Mouse (Mus musculus): ENCODE results near the gene Arf3. TPM values are rescaled to one million over a fixed set of nuclear protein-coding genes. Genes with fewer than 3 reads are reported as not detected.
A peak's percentile ranks its signal among the peaks of the same experiment; 100 is the strongest.

The Arf3 gene
- polyA plus RNA-seq, 1 experiment from 2014 or later, result 31.8 TPM

GRCm38 (mm10) chr15:98806809-98807770 lies 44.1 kb upstream of the Arf3 start:
- under 1% methylated on average over 57 of the region's 58 CpGs for WGBS
- Histone ChIP-seq H3K36me3 (ENCODE audit: control insufficient read depth, insufficient read depth) (0 out of 2 replicates have a peak, but pooled peaks cover 5% of the 10 kb centered on the region), H3K4me1 (replicated peaks; ENCODE audit: control insufficient read depth, insufficient read depth, low read length) (0 out of 2 replicates have a peak, but pooled peaks cover 19% of the 10 kb centered on the region), H3K4me3 (ENCODE audit: low read depth, low read length) (peak overlapping the region; percentile 44), H3K4me2 (replicated peaks; ENCODE audit: low read depth) (peak overlapping the region; percentile 82), H3K27me3 (replicated peaks; ENCODE audit: control insufficient read depth, insufficient read depth, low read length) (peaks cover 73% of the 10 kb centered on the region), H3K9me3 (ENCODE audit: control insufficient read depth) (no peaks in the 10 kb centered on the region), H3K27ac (ENCODE audit: low read depth, low read length) (no peak overlapping the region), H3K9ac (ENCODE audit: low read depth, low read length) (peak overlapping the region; percentile 42; the same call in 1 of the 2 replicates)
- ATAC-seq, result peak; percentile 14; the same call in 1 of the 2 replicates
- TF ChIP-seq CTCF (IDR thresholded peaks at IDR 0.05; ENCODE audit: low read depth), result no peak

GRCm38 (mm10) chr15:98806071-98806808 lies 43.2 kb upstream of the Arf3 start:
- WGBS, result 27% methylated on average over 30 of the region's 30 CpGs
- H3K9ac ChIP-seq (ENCODE audit: low read depth, low read length), result 0 out of 2 replicates have a peak overlapping the region, but pooled peaks have one; percentile 42

GRCm38 (mm10) chr15:98805324-98806040 lies 42.5 kb upstream of the Arf3 start:
- 2% methylated on average over 64 of the region's 64 CpGs for WGBS
- 0 out of 2 replicates have a peak, but pooled peaks have one; percentile 17 for ATAC-seq
- Histone ChIP-seq H3K36me3 (ENCODE audit: control insufficient read depth, insufficient read depth) (no peaks in the 10 kb centered on the region), H3K4me3 (ENCODE audit: low read depth, low read length) (peak overlapping the region; percentile 44), H3K9ac (ENCODE audit: low read depth, low read length) (peak overlapping the region; percentile 31; the same call in 1 of the 2 replicates), H3K9me3 (ENCODE audit: control insufficient read depth) (no peaks in the 10 kb centered on the region), H3K27me3 (replicated peaks; ENCODE audit: control insufficient read depth, insufficient read depth, low read length) (peaks cover 84% of the 10 kb centered on the region), H3K4me2 (replicated peaks; ENCODE audit: low read depth) (peak overlapping the region; percentile 86), H3K4me1 (replicated peaks; ENCODE audit: control insufficient read depth, insufficient read depth, low read length) (0 out of 2 replicates have a peak, but pooled peaks cover 19% of the 10 kb centered on the region), H3K27ac (ENCODE audit: low read depth, low read length) (no peak overlapping the region)
- TF ChIP-seq CTCF (IDR thresholded peaks at IDR 0.05; ENCODE audit: low read depth), result peak; percentile 82

More at GRCm38 (mm10) chr15:98806071-98806808, 43.2 kb upstream of the Arf3 start:
- peak overlapping the region; percentile 86 for H3K4me2 ChIP-seq (replicated peaks; ENCODE audit: low read depth)
- ATAC-seq, result no peak
- no peak for TF ChIP-seq CTCF (IDR thresholded peaks at IDR 0.05; ENCODE audit: low read depth)
- no peak overlapping the region for H3K27ac ChIP-seq (ENCODE audit: low read depth, low read length)
- H3K4me1 ChIP-seq (replicated peaks; ENCODE audit: control insufficient read depth, insufficient read depth, low read length), result 0 out of 2 replicates have a peak, but pooled peaks cover 19% of the 10 kb centered on the region
- H3K9me3 ChIP-seq (ENCODE audit: control insufficient read depth), result no peaks in the 10 kb centered on the region
- peaks cover 76% of the 10 kb centered on the region for H3K27me3 ChIP-seq (replicated peaks; ENCODE audit: control insufficient read depth, insufficient read depth, low read length)
- H3K36me3 ChIP-seq (ENCODE audit: control insufficient read depth, insufficient read depth), result 0 out of 2 replicates have a peak, but pooled peaks cover 4% of the 10 kb centered on the region
- peak overlapping the region; percentile 44 for H3K4me3 ChIP-seq (ENCODE audit: low read depth, low read length)

GRCm38 (mm10) chr15:98804054-98804453 lies 41.0 kb upstream of the Arf3 start:
- TF ChIP-seq CTCF (IDR thresholded peaks at IDR 0.05; ENCODE audit: low read depth), result peak; percentile 90
- peak; percentile 32 for ATAC-seq
- Histone ChIP-seq H3K4me2 (replicated peaks; ENCODE audit: low read depth) (peak overlapping the region; percentile 49), H3K9me3 (ENCODE audit: control insufficient read depth) (no peaks in the 10 kb centered on the region), H3K4me1 (replicated peaks; ENCODE audit: control insufficient read depth, insufficient read depth, low read length) (0 out of 2 replicates have a peak, but pooled peaks cover 19% of the 10 kb centered on the region), H3K36me3 (ENCODE audit: control insufficient read depth, insufficient read depth) (no peaks in the 10 kb centered on the region), H3K4me3 (ENCODE audit: low read depth, low read length) (no peak overlapping the region), H3K27me3 (replicated peaks; ENCODE audit: control insufficient read depth, insufficient read depth, low read length) (peaks cover 89% of the 10 kb centered on the region), H3K27ac (ENCODE audit: low read depth, low read length) (peak overlapping the region; percentile 91; the same call in 1 of the 2 replicates), H3K9ac (ENCODE audit: low read depth, low read length) (no peak overlapping the region)
- under 1% methylated on average over 32 of the region's 32 CpGs for WGBS

- Histone ChIP-seq H3K4me2 (replicated peaks; ENCODE audit: low read depth) (peak overlapping the region; percentile 49), H3K27ac (ENCODE audit: low read depth, low read length) (peak overlapping the region; percentile 91), H3K4me1 (replicated peaks; ENCODE audit: control insufficient read depth, insufficient read depth, low read length) (0 out of 2 replicates have a peak, but pooled peaks cover 13% of the 10 kb centered on the region), H3K27me3 (replicated peaks; ENCODE audit: control insufficient read depth, insufficient read depth, low read length) (peaks cover 88% of the 10 kb centered on the region), H3K4me3 (ENCODE audit: low read depth, low read length) (0 out of 2 replicates have a peak overlapping the region, but pooled peaks have one; percentile 9), H3K36me3 (ENCODE audit: control insufficient read depth, insufficient read depth) (no peaks in the 10 kb centered on the region), H3K9me3 (ENCODE audit: control insufficient read depth) (no peaks in the 10 kb centered on the region), H3K9ac (ENCODE audit: low read depth, low read length) (peak overlapping the region; percentile 34; the same call in 1 of the 2 replicates)
- no peak for TF ChIP-seq CTCF (IDR thresholded peaks at IDR 0.05; ENCODE audit: low read depth)
- WGBS, result 4% methylated on average over 8 of the region's 8 CpGs
- peak; percentile 60 for ATAC-seq
These were observed 39.9 kb upstream of the Arf3 start for GRCm38 (mm10) chr15:98802926-98803325.
